Comparison of ENCODE assay signal across 8 mouse cellular contexts in genomic region chr11:59809670-59810474, GRCm38 (mm10). TPM values are rescaled to one million over a fixed set of nuclear protein-coding genes. Genes with fewer than 3 reads are reported as not detected.
DNase-seq lines count a peak whose midpoint lies in the region; ATAC-seq lines count a peak whose summit lies in the region.

TSS of gene Flcn (minus strand) at chr11:59810016.

- H3K4me3 ChIP-seq in heart, embryonic 13.5 days, result peak within 1 kb of the TSS; percentile 61
- H3K4me3 ChIP-seq in liver, embryonic 12.5 days, result peak within 1 kb of the TSS; percentile 87
- peak within 1 kb of the TSS; percentile 91 for H3K4me3 ChIP-seq in stomach, embryonic 15.5 days (replicated peaks)

- H3K4me1 ChIP-seq in heart, embryonic 13.5 days, result peaks cover 28% of the 10 kb centered on the region
- H3K4me1 ChIP-seq in liver, embryonic 12.5 days, result peaks cover 35% of the 10 kb centered on the region
- H3K4me1 ChIP-seq in stomach, embryonic 15.5 days, result peaks cover 11% of the 10 kb centered on the region

- no peaks in the 10 kb centered on the region for H3K27me3 ChIP-seq in heart, embryonic 13.5 days (replicated peaks)
- H3K27me3 ChIP-seq in liver, embryonic 12.5 days (replicated peaks), result no peaks in the 10 kb centered on the region
- H3K27me3 ChIP-seq in stomach, embryonic 15.5 days (replicated peaks), result no peaks in the 10 kb centered on the region

- no peaks in the 10 kb centered on the region for H3K9me3 ChIP-seq in heart, embryonic 13.5 days
- H3K9me3 ChIP-seq in liver, embryonic 12.5 days (replicated peaks), result no peaks in the 10 kb centered on the region
- no peaks in the 10 kb centered on the region for H3K9me3 ChIP-seq in stomach, embryonic 15.5 days

- H3K27ac ChIP-seq in heart, embryonic 13.5 days (replicated peaks), result peak within 1 kb of the TSS; percentile 96
- peak within 1 kb of the TSS; percentile 94 for H3K27ac ChIP-seq in liver, embryonic 12.5 days
- H3K27ac ChIP-seq in stomach, embryonic 15.5 days, result peak within 1 kb of the TSS; percentile 98

- peak within 1 kb of the TSS; percentile 79 for H3K4me2 ChIP-seq in heart, embryonic 13.5 days
- H3K4me2 ChIP-seq in liver, embryonic 12.5 days, result peak within 1 kb of the TSS; percentile 95
- peak within 1 kb of the TSS; percentile 81 for H3K4me2 ChIP-seq in stomach, embryonic 15.5 days

- peak within 1 kb of the TSS; percentile 93 for H3K9ac ChIP-seq in heart, embryonic 13.5 days
- peak within 1 kb of the TSS; percentile 86 for H3K9ac ChIP-seq in liver, embryonic 12.5 days
- H3K9ac ChIP-seq in stomach, embryonic 15.5 days, result peak within 1 kb of the TSS; percentile 94

- peaks cover 31% of the 10 kb centered on the region for H3K36me3 ChIP-seq in heart, embryonic 13.5 days
- H3K36me3 ChIP-seq in liver, embryonic 12.5 days, result peaks cover 33% of the 10 kb centered on the region
- peaks cover 17% of the 10 kb centered on the region for H3K36me3 ChIP-seq in stomach, embryonic 15.5 days

- ATAC-seq in erythroid progenitor cell, adult 5-6 weeks (replicated peaks; ENCODE audit: low FRiP score, poor library complexity, severe bottlenecking), result peak; percentile 90
- peak; percentile 90 for ATAC-seq in heart, embryonic 13.5 days (ENCODE audit: extremely low read depth, insufficient number of reproducible peaks, low FRiP score, low TSS enrichment)
- peak; percentile 91 for ATAC-seq in liver, embryonic 12.5 days
- ATAC-seq in stomach, embryonic 15.5 days (ENCODE audit: insufficient read depth, low FRiP score, low read depth), result peak; percentile 93

- DNase-seq in CD4-positive helper T cell, adult 2 months (ENCODE audit: low read depth, low spot score), result peak; percentile 91
- peak; percentile 77 for DNase-seq in brain, embryonic 18.5 days (ENCODE audit: low read depth, low spot score)
- DNase-seq in kidney, postnatal 10 days, result peak; percentile 90
- DNase-seq in natural killer cell, adult 2 months (ENCODE audit: low spot score in 2 of 2), result peak; percentile 92 to 93

- under 1% methylated on average over 52 of the region's 52 CpGs for WGBS in heart, embryonic 13.5 days
- under 1% methylated on average over 52 of the region's 52 CpGs for WGBS in liver, embryonic 12.5 days (ENCODE audit: insufficient replicate concordance)
- WGBS in stomach, embryonic 15.5 days, result under 1% methylated on average over 52 of the region's 52 CpGs

RNA-seq across cellular contexts. Expression of gene Flcn, which starts in this region (rescaled TPM):
- 2.1 and 5.0 TPM in 2 replicates for total RNA-seq in erythroid progenitor cell, adult 5-6 weeks (2015; ENCODE audit: low replicate concordance)
- total RNA-seq in erythroid progenitor cell, adult 5-6 weeks (2017; ENCODE audit: low replicate concordance), result 2.3 and 5.4 TPM in 2 replicates
- 26.9 and 28.6 TPM in 2 replicates for polyA plus RNA-seq in heart, embryonic 13.5 days (2015; fragmentation: Nextera tagmentation; extraction: Ambion mirVana)
- polyA plus RNA-seq in liver, embryonic 12.5 days (2016; fragmentation: Nextera tagmentation; extraction: Ambion mirVana), result 15.9 and 19.8 TPM in 2 replicates
- 27.8 and 30.6 TPM in 2 replicates for polyA plus RNA-seq in stomach, embryonic 15.5 days (2015; fragmentation: Nextera tagmentation; extraction: Ambion mirVana)

Comparison
In these comparisons a context has a peak if more than half of its experiments do, and no peak if none do; other contexts are left out.
1. Peak in every context shown above with its lines: DNase-seq, ATAC-seq, H3K4me3 ChIP-seq and H3K27ac ChIP-seq.